Comparison of ENCODE assay signal across 21 mouse cellular contexts in the genomic region with DNA sequence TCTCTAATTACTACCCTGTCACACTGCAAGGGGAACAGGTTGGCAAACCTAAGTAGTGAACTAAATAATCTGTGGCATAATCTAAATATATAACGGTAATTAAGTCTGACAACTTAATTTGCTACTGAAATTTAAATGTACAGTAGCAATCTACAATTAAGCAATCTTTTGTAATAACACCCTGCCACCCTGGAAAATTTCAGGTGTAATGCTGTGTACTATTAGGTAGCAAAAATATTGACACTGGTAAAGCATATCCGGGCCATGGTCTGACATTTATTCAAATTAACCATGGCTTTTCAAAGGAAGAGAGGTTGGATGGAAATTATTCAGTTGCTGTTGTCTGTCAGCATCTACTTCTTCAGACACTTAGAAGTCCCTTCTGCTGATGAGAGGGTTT.
"Had no signal": no experiment of that assay in that cellular context is flagged by ENCODE, and none has a peak within 500 bp of the region (broad histone marks: within the 10 kb centered on the region; RNA-seq: fewer than 3 reads in every experiment).

No protein-coding gene starts in this region.

- ATAC-seq: hindbrain, postnatal 0 days; liver, embryonic 12.5 days had no signal

- DNase-seq: gastrocnemius, postnatal 14 days; gastrocnemius, postnatal 36 days; heart, postnatal 14 days; heart, postnatal 36 days; kidney, adult 11 months; kidney, postnatal 14 days; kidney, postnatal 36 days; layer of hippocampus, adult 9-11 months; layer of hippocampus, postnatal 36 days; left cerebral cortex, postnatal 4 days had no signal

- H3K27ac ChIP-seq: hindbrain, embryonic 13.5 days; hindbrain, embryonic 15.5 days; hindbrain, postnatal 0 days; kidney, embryonic 15.5 days; kidney, postnatal 0 days; limb, embryonic 13.5 days; limb, embryonic 15.5 days; liver, embryonic 12.5 days; liver, embryonic 14.5 days had no signal

- H3K36me3 ChIP-seq: heart, embryonic 15.5 days; hindbrain, embryonic 13.5 days; hindbrain, embryonic 15.5 days; kidney, embryonic 15.5 days; limb, embryonic 13.5 days; limb, embryonic 15.5 days; liver, embryonic 12.5 days had no signal

- H3K9me3 ChIP-seq: heart, embryonic 15.5 days; hindbrain, embryonic 13.5 days; hindbrain, embryonic 15.5 days; kidney, embryonic 15.5 days; limb, embryonic 13.5 days; limb, embryonic 15.5 days; liver, embryonic 12.5 days had no signal

- H3K4me2 ChIP-seq: heart, embryonic 11.5 days; heart, embryonic 15.5 days; hindbrain, embryonic 13.5 days; hindbrain, embryonic 15.5 days; kidney, embryonic 15.5 days; limb, embryonic 13.5 days; limb, embryonic 15.5 days; liver, embryonic 12.5 days had no signal

- H3K9ac ChIP-seq: heart, embryonic 15.5 days; hindbrain, embryonic 13.5 days; hindbrain, embryonic 15.5 days; kidney, embryonic 15.5 days; limb, embryonic 13.5 days; limb, embryonic 15.5 days; liver, embryonic 12.5 days; liver, embryonic 14.5 days had no signal

- H3K27me3 ChIP-seq: heart, embryonic 15.5 days; hindbrain, embryonic 13.5 days; hindbrain, embryonic 15.5 days; kidney, embryonic 15.5 days; limb, embryonic 13.5 days; limb, embryonic 15.5 days; liver, embryonic 12.5 days had no signal

- H3K4me1 ChIP-seq: heart, embryonic 15.5 days; hindbrain, embryonic 13.5 days; hindbrain, embryonic 15.5 days; kidney, embryonic 15.5 days; limb, embryonic 13.5 days; limb, embryonic 15.5 days; liver, embryonic 12.5 days had no signal

- H3K4me3 ChIP-seq: heart, embryonic 15.5 days; hindbrain, embryonic 13.5 days; hindbrain, embryonic 15.5 days; kidney, embryonic 15.5 days; limb, embryonic 13.5 days; limb, embryonic 15.5 days; liver, embryonic 12.5 days had no signal
